Mouse (Mus musculus): ENCODE measurements around the gene Ssh2.
"Not testable (repeated sequence)": the region's sequence is repeated elsewhere in the genome, so short reads cannot be mapped to it uniquely, and the experiment has no call there.

Ssh2 gene

GRCm38 (mm10) chr11:77231514-77231913 lies 15.4 kb downstream of the Ssh2 start:
- DNase-seq = no peak

GRCm38 (mm10) chr11:77235267-77235666 lies 19.2 kb downstream of the Ssh2 start:
- no peak for DNase-seq

- DNase-seq = no peak
These were observed 23.7 kb downstream of the Ssh2 start for GRCm38 (mm10) chr11:77239658-77240345.

GRCm38 (mm10) chr11:77240466-77241246 lies 24.6 kb downstream of the Ssh2 start:
- DNase-seq = no peak

- no peak for DNase-seq
These were observed 26.8 kb downstream of the Ssh2 start for GRCm38 (mm10) chr11:77242912-77243311.

- no peak for DNase-seq
These were observed 36.7 kb downstream of the Ssh2 start for GRCm38 (mm10) chr11:77252826-77253225.

- DNase-seq = no peak
These were observed 43.4 kb downstream of the Ssh2 start for GRCm38 (mm10) chr11:77259441-77259840.

GRCm38 (mm10) chr11:77267401-77267800 lies 51.3 kb downstream of the Ssh2 start:
- DNase-seq = no peak

GRCm38 (mm10) chr11:77276000-77276399 lies 59.9 kb downstream of the Ssh2 start:
- DNase-seq = no peak

- DNase-seq = not testable (repeated sequence)
These were observed 62.5 kb downstream of the Ssh2 start for GRCm38 (mm10) chr11:77278538-77278937.

GRCm38 (mm10) chr11:77280219-77280618 lies 64.1 kb downstream of the Ssh2 start:
- DNase-seq = no peak

GRCm38 (mm10) chr11:77291447-77291846 lies 75.4 kb downstream of the Ssh2 start:
- DNase-seq = no peak

- DNase-seq = not testable (repeated sequence)
These were observed 77.6 kb downstream of the Ssh2 start for GRCm38 (mm10) chr11:77293673-77294072.

GRCm38 (mm10) chr11:77297246-77297645 lies 81.2 kb downstream of the Ssh2 start:
- no peak for DNase-seq

GRCm38 (mm10) chr11:77307205-77307604 lies 91.1 kb downstream of the Ssh2 start:
- DNase-seq = no peak

- DNase-seq = peak; percentile 48
These were observed 92.4 kb downstream of the Ssh2 start for GRCm38 (mm10) chr11:77308533-77308932.

- peak; percentile 13 for DNase-seq
These were observed 101.8 kb downstream of the Ssh2 start for GRCm38 (mm10) chr11:77317721-77318477.

- no peak for DNase-seq
These were observed 102.5 kb downstream of the Ssh2 start for GRCm38 (mm10) chr11:77318478-77319118.

- no peak for DNase-seq
These were observed 105.1 kb downstream of the Ssh2 start for GRCm38 (mm10) chr11:77321214-77321613.

GRCm38 (mm10) chr11:77330529-77330928 lies 114.4 kb downstream of the Ssh2 start:
- no peak for DNase-seq

- DNase-seq = no peak
These were observed 131.2 kb downstream of the Ssh2 start for GRCm38 (mm10) chr11:77347273-77347672.

GRCm38 (mm10) chr11:77348142-77348741 lies 132.2 kb downstream of the Ssh2 start:
- peak; percentile 66 for DNase-seq

GRCm38 (mm10) chr11:77348985-77349384 lies 132.9 kb downstream of the Ssh2 start:
- no peak for DNase-seq
